Mouse (Mus musculus) intestine, embryonic 15.5 days (tissue): ENCODE data around the gene Selenoh. TPM values are rescaled to one million over a fixed set of nuclear protein-coding genes. Genes with fewer than 3 reads are reported as not detected.

Source experiments
- ATAC-seq: fragments of 200-750 bp; cut with Nextera tagmentation; 2 replicates; pipeline ENCODE4 v1.8.0; 2017; ENCODE audit warnings: moderate TSS enrichment, moderate library complexity
- H3K27ac ChIP-seq: fragments of 300-500 bp; sonication (generic); 2 replicates; pipeline ENCODE4 v1.5.1; 2015; ENCODE audit warnings: mild to moderate bottlenecking, inconsistent platforms
- H3K27me3 ChIP-seq: fragments of 300-500 bp; sonication (generic); replicated peaks from 2 replicates; pipeline ENCODE4 v1.6.1; 2015; ENCODE audit warnings: inconsistent platforms
- H3K36me3 ChIP-seq: fragments of 300-500 bp; sonication (generic); 2 replicates; pipeline ENCODE4 v1.6.1; 2015; ENCODE audit warnings: inconsistent platforms
- H3K4me1 ChIP-seq: fragments of 300-500 bp; sonication (generic); replicated peaks from 2 replicates; pipeline ENCODE4 v1.6.1; 2015; ENCODE audit warnings: inconsistent platforms
- H3K4me2 ChIP-seq: fragments of 300-500 bp; sonication (generic); replicated peaks from 2 replicates; pipeline ENCODE4 v1.6.1; 2015; ENCODE audit warnings: mild to moderate bottlenecking, inconsistent platforms
- H3K4me3 ChIP-seq: fragments of 300-500 bp; sonication (generic); replicated peaks from 2 replicates; pipeline ENCODE4 v1.5.1; 2015; ENCODE audit warnings: inconsistent platforms
- H3K9ac ChIP-seq: fragments of 300-500 bp; sonication (generic); 2 replicates; pipeline ENCODE4 v1.6.1; 2015; ENCODE audit warnings: inconsistent platforms
- H3K9me3 ChIP-seq: fragments of 300-500 bp; sonication (generic); 2 replicates; pipeline ENCODE4 v1.6.1; 2016; ENCODE audit warnings: inconsistent platforms
- WGBS: fragments of 180-500 bp; shearing (Covaris S2); methylation state at CpG from one replicate; pipeline ENCODE4 v1.1.7; 2015; 5-methylcytosine and 5-hydroxymethylcytosine counted together
- polyA plus RNA-seq: library from polyadenylated mRNA; unstranded; fragments of >200 nt; fragmentation: Nextera tagmentation; extraction: Ambion mirVana; gene quantifications from 2 replicates; pipeline ENCODE4 v1.2.1, GENCODE M21; 2015

Selenoh gene
- polyA plus RNA-seq, 1 experiment from 2014 or later, result 234 TPM

- no peaks in the 10 kb centered on the region for H3K4me1 ChIP-seq
- no peak overlapping the region for H3K27ac ChIP-seq
- H3K36me3 ChIP-seq, result no peaks in the 10 kb centered on the region
- no peak overlapping the region for H3K4me3 ChIP-seq
- no peaks in the 10 kb centered on the region for H3K27me3 ChIP-seq
- H3K9ac ChIP-seq, result no peak overlapping the region
- WGBS, result 57% methylated on average over 3 of the region's 3 CpGs
- no peaks in the 10 kb centered on the region for H3K9me3 ChIP-seq
- peak; percentile 73 for ATAC-seq
- H3K4me2 ChIP-seq, result no peak overlapping the region
Measured at GRCm38 (mm10) chr2:84660253-84660652, 10.3 kb downstream of the Selenoh start.

DNA sequence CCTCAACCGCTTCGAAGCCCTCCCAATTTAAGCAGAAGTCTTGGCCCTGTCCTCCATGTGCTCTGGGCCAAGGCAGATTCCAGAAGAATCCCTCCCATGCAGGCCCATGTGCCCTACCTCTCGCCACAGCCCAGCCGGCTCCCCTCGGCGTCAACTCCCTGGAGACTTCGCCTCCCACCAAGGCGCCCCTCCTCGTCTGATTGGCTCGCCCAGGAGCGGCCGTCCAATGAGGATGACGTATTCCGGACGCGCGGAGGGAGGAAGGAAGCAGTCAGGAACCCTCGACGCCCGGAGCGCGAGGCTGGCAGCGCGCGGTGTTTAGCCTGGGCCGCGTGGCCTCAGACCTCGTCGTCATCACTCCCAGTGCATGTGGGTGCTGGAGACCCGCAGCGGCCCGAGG is 11.8 kb downstream of the Selenoh start, which contains the start of gene Btbd18:
TSS of gene Btbd18 (plus strand) at position 274 of the 400 bp plus-strand sequence.
- Histone ChIP-seq H3K4me3 (no peak within 1 kb of the TSS), H3K27ac (no peak within 1 kb of the TSS), H3K9ac (no peak within 1 kb of the TSS), H3K4me1 (no peaks in the 10 kb centered on the region), H3K36me3 (no peaks in the 10 kb centered on the region), H3K27me3 (no peaks in the 10 kb centered on the region), H3K9me3 (no peaks in the 10 kb centered on the region), H3K4me2 (no peak within 1 kb of the TSS)
- ATAC-seq, result no peak
- 94% methylated on average over 32 of the region's 32 CpGs for WGBS

DNA sequence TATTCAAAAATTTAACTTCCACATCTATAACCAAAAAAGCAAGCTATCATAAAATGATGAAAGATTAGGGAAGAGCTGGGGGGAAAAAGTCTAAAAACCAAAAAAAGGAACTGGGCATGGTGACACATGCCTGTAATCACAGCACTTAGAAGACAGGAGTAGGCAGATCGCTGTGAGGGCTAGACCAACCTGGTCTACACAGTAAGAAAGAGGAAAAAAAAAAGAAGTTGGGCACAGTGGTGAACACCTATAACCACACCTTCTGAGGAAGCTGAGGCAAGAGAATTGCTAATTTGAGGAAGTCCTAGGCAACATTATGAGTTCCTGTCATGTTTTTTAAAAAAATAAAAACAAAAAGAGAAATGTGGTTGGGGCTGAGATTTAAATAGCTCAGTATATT is 14.7 kb downstream of the Selenoh start:
- ATAC-seq, result no peak
- 62% methylated on average over 1 of the region's 1 CpGs for WGBS
- H3K9me3 ChIP-seq, result no peaks in the 10 kb centered on the region
- no peak overlapping the region for H3K27ac ChIP-seq
- H3K27me3 ChIP-seq, result no peaks in the 10 kb centered on the region
- H3K9ac ChIP-seq, result no peak overlapping the region
- H3K36me3 ChIP-seq, result no peaks in the 10 kb centered on the region
- no peak overlapping the region for H3K4me2 ChIP-seq
- H3K4me1 ChIP-seq, result no peaks in the 10 kb centered on the region
- H3K4me3 ChIP-seq, result no peak overlapping the region

DNA sequence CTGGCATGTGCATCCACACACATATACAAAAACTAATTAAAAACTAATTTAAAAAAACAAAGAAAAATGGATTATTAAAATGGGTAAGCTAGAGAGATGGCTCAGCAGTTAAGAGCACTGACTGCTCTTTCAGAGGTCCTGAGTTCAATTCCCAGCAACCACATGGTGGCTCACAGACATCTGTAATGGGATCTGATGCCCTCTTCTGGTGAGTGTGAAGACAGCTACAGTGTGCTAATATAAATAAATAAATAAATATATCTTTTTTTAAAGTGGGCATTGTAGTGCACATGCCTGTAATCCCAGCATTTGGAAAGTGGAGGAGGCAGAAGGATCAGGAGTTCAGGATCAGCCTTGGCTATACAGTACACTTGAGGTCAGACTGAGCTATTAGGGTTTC is 17.2 kb downstream of the Selenoh start:
- no peak overlapping the region for H3K9ac ChIP-seq
- no peaks in the 10 kb centered on the region for H3K36me3 ChIP-seq
- no peaks in the 10 kb centered on the region for H3K4me1 ChIP-seq
- H3K4me2 ChIP-seq, result no peak overlapping the region
- no peaks in the 10 kb centered on the region for H3K27me3 ChIP-seq
- H3K9me3 ChIP-seq, result no peaks in the 10 kb centered on the region
- no peak overlapping the region for H3K27ac ChIP-seq
- ATAC-seq, result no peak
- H3K4me3 ChIP-seq, result no peak overlapping the region

- WGBS, result under 1% methylated on average over 15 of the region's 15 CpGs
- no peaks in the 10 kb centered on the region for H3K36me3 ChIP-seq
- no peaks in the 10 kb centered on the region for H3K27me3 ChIP-seq
- peak; percentile 98 for ATAC-seq
- H3K4me3 ChIP-seq, result peak within 1 kb of the TSS; percentile 61
- H3K4me2 ChIP-seq, result peak within 1 kb of the TSS; percentile 59
- H3K27ac ChIP-seq, result peak within 1 kb of the TSS; percentile 96
- H3K4me1 ChIP-seq, result 0 out of 2 replicates have a peak, but pooled peaks cover 6% of the 10 kb centered on the region
- peak within 1 kb of the TSS; percentile 81 for H3K9ac ChIP-seq
- H3K9me3 ChIP-seq, result no peaks in the 10 kb centered on the region
Measured at GRCm38 (mm10) chr2:84650464-84651195, 19.9 kb downstream of the Selenoh start, which contains the start of gene Ctnnd1. Ctnnd1 (minus strand) TSS chr2:84650765.

- no peaks in the 10 kb centered on the region for H3K36me3 ChIP-seq
- peak overlapping the region; percentile 53 for H3K4me2 ChIP-seq
- no peaks in the 10 kb centered on the region for H3K27me3 ChIP-seq
- H3K4me1 ChIP-seq, result 0 out of 2 replicates have a peak, but pooled peaks cover 6% of the 10 kb centered on the region
- peak overlapping the region; percentile 81 for H3K9ac ChIP-seq
- no peaks in the 10 kb centered on the region for H3K9me3 ChIP-seq
- peak overlapping the region; percentile 61 for H3K4me3 ChIP-seq
- 0% methylated on average over 10 of the region's 10 CpGs for WGBS
- peak overlapping the region; percentile 96 for H3K27ac ChIP-seq
- ATAC-seq, result no peak; the same call in 1 of the 2 replicates
Measured at GRCm38 (mm10) chr2:84649674-84650073, 20.9 kb downstream of the Selenoh start.

DNA sequence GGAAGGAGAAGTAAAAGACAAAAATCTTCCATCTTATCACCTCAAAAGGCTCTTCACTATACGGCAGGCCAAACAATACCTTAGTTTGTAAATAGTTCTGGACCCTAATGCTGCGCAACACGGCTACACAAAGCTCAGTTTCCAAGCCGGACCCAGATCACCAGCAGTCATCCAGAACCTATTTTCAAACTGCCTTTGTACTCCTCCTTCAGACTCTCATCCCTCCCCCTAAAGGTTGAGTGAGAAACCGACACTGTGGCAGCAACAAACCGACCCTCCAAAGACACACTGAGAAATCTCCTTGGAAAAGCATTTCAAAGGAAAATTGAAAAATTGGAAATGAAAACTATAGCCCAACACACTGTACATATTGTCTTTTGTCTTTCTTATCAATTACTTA is 22.2 kb downstream of the Selenoh start:
- H3K9ac ChIP-seq, result peak overlapping the region; percentile 33
- peak overlapping the region; percentile 33 for H3K4me3 ChIP-seq
- no peak overlapping the region for H3K27ac ChIP-seq
- H3K4me1 ChIP-seq, result 0 out of 2 replicates have a peak, but pooled peaks cover 6% of the 10 kb centered on the region
- H3K36me3 ChIP-seq, result no peaks in the 10 kb centered on the region
- WGBS, result 12% methylated on average over 6 of the region's 6 CpGs
- H3K4me2 ChIP-seq, result peak overlapping the region; percentile 53
- no peaks in the 10 kb centered on the region for H3K27me3 ChIP-seq
- no peaks in the 10 kb centered on the region for H3K9me3 ChIP-seq
- no peak for ATAC-seq

GRCm38 (mm10) chr2:84647051-84647568 is 23.5 kb downstream of the Selenoh start:
- no peak overlapping the region for H3K4me3 ChIP-seq
- no peaks in the 10 kb centered on the region for H3K36me3 ChIP-seq
- H3K4me1 ChIP-seq, result 0 out of 2 replicates have a peak, but pooled peaks cover 9% of the 10 kb centered on the region
- H3K4me2 ChIP-seq, result peak overlapping the region; percentile 53
- H3K27me3 ChIP-seq, result no peaks in the 10 kb centered on the region
- 83% methylated on average over 6 of the region's 6 CpGs for WGBS
- ATAC-seq, result no peak
- H3K9ac ChIP-seq, result no peak overlapping the region
- no peak overlapping the region for H3K27ac ChIP-seq
- no peaks in the 10 kb centered on the region for H3K9me3 ChIP-seq

DNA sequence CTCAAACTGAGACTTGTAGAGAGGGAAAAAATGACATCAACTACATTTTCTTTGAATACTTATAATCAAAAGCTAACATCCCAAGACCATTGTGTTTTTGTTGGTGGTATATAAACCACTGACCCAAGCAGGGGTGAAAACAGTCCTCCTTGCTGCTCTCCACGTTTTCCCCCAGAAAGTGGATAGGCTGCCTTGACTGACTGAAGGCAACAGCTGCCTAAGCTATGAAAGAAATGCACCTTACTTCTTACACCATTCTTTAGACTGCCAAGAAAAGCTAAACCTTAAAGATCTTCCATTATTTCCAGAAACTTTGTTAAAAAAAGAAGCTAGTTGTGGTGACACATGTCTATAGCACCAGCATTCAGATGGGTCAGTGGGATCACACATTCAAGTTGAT is 24.4 kb downstream of the Selenoh start:
- Histone ChIP-seq H3K4me2 (no peak overlapping the region), H3K9ac (no peak overlapping the region), H3K4me3 (no peak overlapping the region), H3K27me3 (no peaks in the 10 kb centered on the region), H3K9me3 (no peaks in the 10 kb centered on the region), H3K4me1 (0 out of 2 replicates have a peak, but pooled peaks cover 10% of the 10 kb centered on the region), H3K27ac (no peak overlapping the region), H3K36me3 (no peaks in the 10 kb centered on the region)
- no peak for ATAC-seq
- 72% methylated on average over 1 of the region's 1 CpGs for WGBS

DNA sequence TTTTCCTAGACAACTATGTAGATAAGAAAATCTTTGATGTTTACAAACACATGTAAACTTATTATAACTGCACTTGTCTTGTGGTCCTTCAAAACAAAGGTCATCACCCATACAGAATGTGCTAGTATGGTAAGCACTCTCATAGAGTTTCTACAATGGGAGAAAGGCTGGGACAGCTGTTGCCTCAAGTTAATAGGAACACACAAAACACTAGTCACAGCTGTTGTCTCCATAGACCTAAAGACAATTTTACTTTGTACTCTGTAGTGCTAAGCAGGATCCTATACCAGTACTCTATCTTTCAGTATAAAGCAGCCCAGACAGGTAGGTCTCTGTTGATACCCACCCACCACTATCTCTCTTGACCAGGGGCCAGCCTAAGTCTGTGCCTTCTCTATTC is 29.7 kb downstream of the Selenoh start:
- no peak for ATAC-seq
- Histone ChIP-seq H3K4me1 (peaks cover 45% of the 10 kb centered on the region), H3K4me2 (no peak overlapping the region), H3K9ac (no peak overlapping the region), H3K4me3 (no peak overlapping the region), H3K9me3 (no peaks in the 10 kb centered on the region), H3K36me3 (no peaks in the 10 kb centered on the region), H3K27ac (no peak overlapping the region), H3K27me3 (no peaks in the 10 kb centered on the region)

- WGBS, result 35% methylated on average over 5 of the region's 5 CpGs
- peaks cover 61% of the 10 kb centered on the region for H3K4me1 ChIP-seq
- no peaks in the 10 kb centered on the region for H3K27me3 ChIP-seq
- H3K4me3 ChIP-seq, result no peak overlapping the region
- ATAC-seq, result no peak
- peak overlapping the region; percentile 17 for H3K4me2 ChIP-seq
- peak overlapping the region; percentile 94; the same call in 1 of the 2 replicates for H3K27ac ChIP-seq
- no peaks in the 10 kb centered on the region for H3K9me3 ChIP-seq
- H3K9ac ChIP-seq, result no peak overlapping the region
- H3K36me3 ChIP-seq, result no peaks in the 10 kb centered on the region
Measured at GRCm38 (mm10) chr2:84638428-84639220, 31.9 kb downstream of the Selenoh start.

GRCm38 (mm10) chr2:84637452-84638165 is 33.0 kb downstream of the Selenoh start:
- WGBS, result 23% methylated on average over 6 of the region's 7 CpGs
- H3K36me3 ChIP-seq, result no peaks in the 10 kb centered on the region
- H3K27ac ChIP-seq, result peak overlapping the region; percentile 94
- H3K4me3 ChIP-seq, result no peak overlapping the region
- no peaks in the 10 kb centered on the region for H3K27me3 ChIP-seq
- H3K9me3 ChIP-seq, result no peaks in the 10 kb centered on the region
- no peak overlapping the region for H3K9ac ChIP-seq
- H3K4me1 ChIP-seq, result peaks cover 69% of the 10 kb centered on the region
- H3K4me2 ChIP-seq, result peak overlapping the region; percentile 53
- no peak for ATAC-seq
